Mouse (Mus musculus): ENCODE data around the gene Exoc6b. TPM values are rescaled to one million over a fixed set of nuclear protein-coding genes. Genes with fewer than 3 reads are reported as not detected.

Exoc6b gene
- total RNA-seq, 2 experiments from 2014 or later: 0.26 to 0.38 TPM

- ATAC-seq (replicated peaks; ENCODE audit: low FRiP score, poor library complexity, severe bottlenecking): no peak
Measured at GRCm38 (mm10) chr6:84892926-84893772, 176.2 kb downstream of the Exoc6b start.

GRCm38 (mm10) chr6:84886551-84886950 lies 182.8 kb downstream of the Exoc6b start:
- ATAC-seq (replicated peaks; ENCODE audit: low FRiP score, poor library complexity, severe bottlenecking): no peak

- ATAC-seq (replicated peaks; ENCODE audit: low FRiP score, poor library complexity, severe bottlenecking): no peak
Measured at GRCm38 (mm10) chr6:84885080-84885479, 184.2 kb downstream of the Exoc6b start.

- ATAC-seq (replicated peaks; ENCODE audit: low FRiP score, poor library complexity, severe bottlenecking): no peak
Measured at GRCm38 (mm10) chr6:84883720-84884119, 185.6 kb downstream of the Exoc6b start.

GRCm38 (mm10) chr6:84882663-84883517 lies 186.4 kb downstream of the Exoc6b start:
- peak; percentile 83 for ATAC-seq (replicated peaks; ENCODE audit: low FRiP score, poor library complexity, severe bottlenecking)

- no peak for ATAC-seq (replicated peaks; ENCODE audit: low FRiP score, poor library complexity, severe bottlenecking)
Measured at GRCm38 (mm10) chr6:84875869-84876268, 193.4 kb downstream of the Exoc6b start.

- ATAC-seq (replicated peaks; ENCODE audit: low FRiP score, poor library complexity, severe bottlenecking): no peak
Measured at GRCm38 (mm10) chr6:84867114-84867513, 202.2 kb downstream of the Exoc6b start.

- no peak for ATAC-seq (replicated peaks; ENCODE audit: low FRiP score, poor library complexity, severe bottlenecking)
Measured at GRCm38 (mm10) chr6:84864625-84865024, 204.7 kb downstream of the Exoc6b start.

- ATAC-seq (replicated peaks; ENCODE audit: low FRiP score, poor library complexity, severe bottlenecking): no peak
Measured at GRCm38 (mm10) chr6:84863816-84864375, 205.4 kb downstream of the Exoc6b start.

GRCm38 (mm10) chr6:84845665-84846064 lies 223.6 kb downstream of the Exoc6b start:
- no peak for ATAC-seq (replicated peaks; ENCODE audit: low FRiP score, poor library complexity, severe bottlenecking)

- ATAC-seq (replicated peaks; ENCODE audit: low FRiP score, poor library complexity, severe bottlenecking): no peak
Measured at GRCm38 (mm10) chr6:84841138-84841537, 228.2 kb downstream of the Exoc6b start.

GRCm38 (mm10) chr6:84807546-84807945 lies 261.8 kb downstream of the Exoc6b start:
- ATAC-seq (replicated peaks; ENCODE audit: low FRiP score, poor library complexity, severe bottlenecking): no peak

- no peak for ATAC-seq (replicated peaks; ENCODE audit: low FRiP score, poor library complexity, severe bottlenecking)
Measured at GRCm38 (mm10) chr6:84806132-84806730, 263.1 kb downstream of the Exoc6b start.

GRCm38 (mm10) chr6:84798736-84799135 lies 270.6 kb downstream of the Exoc6b start:
- ATAC-seq (replicated peaks; ENCODE audit: low FRiP score, poor library complexity, severe bottlenecking): no peak

- no peak for ATAC-seq (replicated peaks; ENCODE audit: low FRiP score, poor library complexity, severe bottlenecking)
Measured at GRCm38 (mm10) chr6:84783994-84784393, 285.3 kb downstream of the Exoc6b start.

- no peak for ATAC-seq (replicated peaks; ENCODE audit: low FRiP score, poor library complexity, severe bottlenecking)
Measured at GRCm38 (mm10) chr6:84779987-84780386, 289.3 kb downstream of the Exoc6b start.

GRCm38 (mm10) chr6:84778970-84779369 lies 290.3 kb downstream of the Exoc6b start:
- ATAC-seq (replicated peaks; ENCODE audit: low FRiP score, poor library complexity, severe bottlenecking): no peak

- no peak for ATAC-seq (replicated peaks; ENCODE audit: low FRiP score, poor library complexity, severe bottlenecking)
Measured at GRCm38 (mm10) chr6:84775908-84776307, 293.4 kb downstream of the Exoc6b start.

GRCm38 (mm10) chr6:84755266-84755665 lies 314.0 kb downstream of the Exoc6b start:
- no peak for ATAC-seq (replicated peaks; ENCODE audit: low FRiP score, poor library complexity, severe bottlenecking)

GRCm38 (mm10) chr6:84752806-84753420 lies 316.4 kb downstream of the Exoc6b start:
- ATAC-seq (replicated peaks; ENCODE audit: low FRiP score, poor library complexity, severe bottlenecking): no peak

Data from erythroblast, adult 5-6 weeks (primary cell).